Mouse (Mus musculus) erythroblast, embryonic 14.5 days (primary cell): ENCODE data around the gene Olfr1495. TPM values are rescaled to one million over a fixed set of nuclear protein-coding genes. Genes with fewer than 3 reads are reported as not detected.

Experiments used
- H3K27me3 ChIP-seq: 2 replicates; pipeline ENCODE4 v1.6.1; 2012; ENCODE audit warnings: inconsistent platforms; ENCODE audit not compliant: control insufficient read depth
- H3K36me3 ChIP-seq: 2 replicates; pipeline ENCODE4 v1.6.1; 2012; ENCODE audit warnings: mild to moderate bottlenecking, inconsistent platforms; ENCODE audit not compliant: control insufficient read depth
- H3K4me1 ChIP-seq: 2 replicates; pipeline ENCODE4 v1.6.1; 2012; ENCODE audit warnings: inconsistent platforms; ENCODE audit not compliant: control insufficient read depth
- H3K4me3 ChIP-seq: replicated peaks from 2 replicates; pipeline ENCODE3; 2012; ENCODE audit warnings: moderate library complexity, mild to moderate bottlenecking, inconsistent platforms
- H3K9me3 ChIP-seq: 2 replicates; pipeline ENCODE4 v1.6.1; 2012; ENCODE audit warnings: low read length, inconsistent platforms, mixed read lengths; ENCODE audit not compliant: control insufficient read depth
- GATA1 ChIP-seq: IDR thresholded peaks from 2 replicates; pipeline ENCODE4 v1.6.1; 2012; ENCODE audit warnings: low read length, inconsistent platforms, mixed read lengths
- TAL1 ChIP-seq: IDR thresholded peaks from 3 replicates; pipeline ENCODE4 v1.6.1; 2012; ENCODE audit warnings: low read length, inconsistent platforms, mixed read lengths
- polyA plus RNA-seq: library from polyadenylated mRNA; stranded (reverse); fragments of >175 nt; gene quantifications from 2 replicates; pipeline ENCODE4 v1.2.3, GENCODE M21; 2012

Gene Olfr1495
- polyA plus RNA-seq, 1 experiment: not detected

- Histone ChIP-seq H3K4me1 (no peaks in the 10 kb centered on the region), H3K4me3 (no peak overlapping the region), H3K36me3 (no peaks in the 10 kb centered on the region), H3K27me3 (no peaks in the 10 kb centered on the region), H3K9me3 (no peaks in the 10 kb centered on the region)
- TF ChIP-seq GATA1 (no peak), TAL1 (no peak)
Observed at GRCm38 (mm10) chr19:13818827-13819226, 54.4 kb downstream of the Olfr1495 start.

DNA sequence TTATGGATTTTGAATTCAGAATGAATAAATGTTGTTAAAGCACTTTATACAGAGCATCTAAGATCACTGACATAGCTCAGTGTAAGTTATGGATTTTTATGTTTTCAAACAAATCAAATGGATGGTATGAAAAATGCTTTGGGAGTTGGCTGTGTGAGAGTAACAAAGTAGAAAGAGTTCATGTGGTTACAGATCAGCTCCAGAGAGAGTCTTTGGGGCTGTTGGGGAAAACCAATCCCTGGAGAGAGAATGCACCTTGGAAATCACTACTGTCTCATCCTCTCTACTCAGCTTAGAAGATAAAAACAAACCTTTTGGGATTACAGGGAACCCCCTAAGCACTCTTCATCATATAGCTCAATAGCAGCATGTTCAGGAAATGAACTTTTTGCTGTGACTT is 54.9 kb downstream of the Olfr1495 start, which contains the start of gene Olfr1499:
TSS of gene Olfr1499 (minus strand) at position 101 of the 400 bp plus-strand sequence.
- no peaks in the 10 kb centered on the region for H3K27me3 ChIP-seq
- H3K4me1 ChIP-seq: no peaks in the 10 kb centered on the region
- H3K36me3 ChIP-seq: no peaks in the 10 kb centered on the region

More for the DNA sequence above, 54.9 kb downstream of the Olfr1495 start, which contains the start of gene Olfr1499:
- no peaks in the 10 kb centered on the region for H3K9me3 ChIP-seq
- no peak within 1 kb of the TSS for H3K4me3 ChIP-seq
- TF ChIP-seq GATA1: no peak
- no peak for TF ChIP-seq TAL1

Other genes with a start within 250 kb of the Olfr1495 start
- gene Olfr1480, start 236.7 kb upstream of the Olfr1495 start, polyA plus RNA-seq: not detected in 2 replicates
- gene Olfr1484, start 181.1 kb upstream of the Olfr1495 start, polyA plus RNA-seq: 0.01 TPM in 1 of 2 replicates, not detected in the other
- gene Olfr1487, start 147.2 kb upstream of the Olfr1495 start, polyA plus RNA-seq: not detected in 2 replicates
- gene Olfr1489, start 133.0 kb upstream of the Olfr1495 start, polyA plus RNA-seq: not detected in 2 replicates
- gene Olfr1490, start 113.5 kb upstream of the Olfr1495 start, polyA plus RNA-seq: not detected in 2 replicates
- not detected in 2 replicates for gene Olfr1491, start 67.3 kb upstream of the Olfr1495 start, polyA plus RNA-seq
- gene Olfr1493-ps1, start 41.3 kb upstream of the Olfr1495 start, polyA plus RNA-seq: not detected in 2 replicates
- gene Olfr1494, start 24.9 kb upstream of the Olfr1495 start, polyA plus RNA-seq: not detected in 2 replicates
- not detected in 2 replicates for gene Olfr1496, start 13.3 kb downstream of the Olfr1495 start, polyA plus RNA-seq
- not detected in 2 replicates for gene Olfr1497, start 33.6 kb downstream of the Olfr1495 start, polyA plus RNA-seq
- gene Olfr1499, start 54.8 kb downstream of the Olfr1495 start, polyA plus RNA-seq: not detected in 2 replicates
- gene Olfr1500, start 65.9 kb downstream of the Olfr1495 start, polyA plus RNA-seq: not detected in 2 replicates
- gene Olfr1501, start 86.1 kb downstream of the Olfr1495 start, polyA plus RNA-seq: not detected in 2 replicates
- gene Olfr1502, start 97.2 kb downstream of the Olfr1495 start, polyA plus RNA-seq: not detected in 2 replicates
- gene Olfr1504, start 133.3 kb downstream of the Olfr1495 start, polyA plus RNA-seq: not detected in 2 replicates
- gene Olfr1505, start 148.9 kb downstream of the Olfr1495 start, polyA plus RNA-seq: not detected in 2 replicates